Mouse (Mus musculus): ENCODE measurements around the gene Ccl27a.

DNA sequence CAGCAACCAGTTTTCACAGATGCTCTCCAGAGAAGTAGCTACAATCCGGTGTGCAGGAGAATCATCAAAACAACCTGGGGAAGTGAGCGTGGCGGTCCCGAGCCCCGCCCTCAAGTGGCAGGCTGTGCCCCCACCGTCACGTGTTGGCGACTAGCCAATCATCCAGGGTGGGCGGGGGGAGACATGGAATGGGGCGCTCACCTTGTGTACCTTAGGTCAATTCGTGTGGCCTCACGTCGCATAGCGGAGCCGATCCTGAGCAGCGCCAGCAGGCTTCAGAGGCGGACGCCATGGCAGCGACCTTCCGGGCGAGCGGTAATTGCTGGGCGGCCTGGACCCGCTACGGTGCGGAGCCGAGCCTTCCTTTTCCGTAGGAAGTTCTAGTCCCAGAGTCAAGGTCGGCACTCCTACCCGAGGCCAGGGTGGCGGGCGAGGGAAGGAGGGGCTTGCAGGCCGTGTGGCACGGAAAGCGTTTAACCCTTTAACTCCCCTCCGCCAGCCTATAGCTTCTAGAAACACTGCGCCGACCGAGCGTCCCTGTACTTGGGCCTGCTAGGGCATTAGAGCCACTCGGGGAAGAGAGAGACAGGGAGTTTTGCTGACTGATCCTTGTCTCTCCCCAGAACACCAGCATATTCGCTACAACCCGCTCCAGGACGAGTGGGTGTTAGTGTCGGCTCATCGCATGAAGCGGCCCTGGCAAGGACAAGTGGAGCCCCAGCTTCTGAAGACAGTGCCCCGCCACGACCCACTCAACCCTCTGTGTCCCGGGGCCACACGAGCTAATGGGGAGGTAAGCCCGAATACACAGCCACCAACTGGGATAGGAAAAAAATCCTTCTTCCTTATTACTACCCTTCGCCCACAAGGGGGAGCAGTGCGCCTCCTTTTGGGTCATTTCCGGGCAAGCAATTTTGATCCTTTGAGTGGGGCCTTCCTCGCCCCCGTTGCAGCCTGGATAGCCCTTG, 18.4 kb downstream of the Ccl27a start, which contains the start of gene Sigmar1:
- TF ChIP-seq POLR2A (IDR thresholded peaks at IDR 0.05; ENCODE audit: insufficient read depth, low read depth, low read length) = peak; percentile 53
- peak; percentile 67; the same call in 1 of the 2 replicates for TF ChIP-seq EP300 (IDR thresholded peaks at IDR 0.05; ENCODE audit: insufficient read depth, low read depth, low read length)
- TF ChIP-seq CTCF (IDR thresholded peaks at IDR 0.05) = peak; percentile 95

All from heart, adult 2 months (tissue).